Mouse (Mus musculus) large intestine, adult 2 months (tissue): ENCODE data around the gene Bpifb2. TPM values are rescaled to one million over a fixed set of nuclear protein-coding genes. Genes with fewer than 3 reads are reported as not detected.
"Not testable (repeated sequence)": the region's sequence is repeated elsewhere in the genome, so short reads cannot be mapped to it uniquely, and the experiment has no call there.

Experiments used
- DNase-seq: peaks from one replicate; pipeline ENCODE4 v3.0.0-alpha.2; 2012; ENCODE audit warnings: low read depth, low spot score
- WGBS: fragments of 180-500 bp; shearing (Covaris S2); methylation state at CpG from one replicate; pipeline ENCODE4 v1.1.7; 2018; 5-methylcytosine and 5-hydroxymethylcytosine counted together
- polyA plus RNA-seq: library from polyadenylated mRNA; depleted of rRNA; stranded (reverse); fragments of >200 nt; gene quantifications from 2 replicates; pipeline ENCODE4 v1.2.3, GENCODE M21; 2012; rRNA removed

Bpifb2 gene
- polyA plus RNA-seq: not detected in 2 replicates

GRCm38 (mm10) chr2:153874745-153875144 is at the start of gene Bpifb2:
TSS of gene Bpifb2 (plus strand) at chr2:153875045.
- 57% methylated on average over 9 of the region's 9 CpGs for WGBS
- DNase-seq: no peak

- 59% methylated on average over 32 of the region's 32 CpGs for WGBS
These were observed 48.9 kb upstream of the Bpifb2 start for GRCm38 (mm10) chr2:153825900-153826299.

GRCm38 (mm10) chr2:153827171-153827830 is 47.5 kb upstream of the Bpifb2 start:
- WGBS: 75% methylated on average over 8 of the region's 8 CpGs
- DNase-seq: no peak

More at GRCm38 (mm10) chr2:153825900-153826299, 48.9 kb upstream of the Bpifb2 start:
- not testable (repeated sequence) for DNase-seq

GRCm38 (mm10) chr2:153828704-153829103 is 46.1 kb upstream of the Bpifb2 start:
- 79% methylated on average over 7 of the region's 7 CpGs for WGBS
- DNase-seq: no peak

- WGBS: 81% methylated on average over 8 of the region's 8 CpGs
- no peak for DNase-seq
These were observed 41.6 kb upstream of the Bpifb2 start for GRCm38 (mm10) chr2:153833291-153833690.

- 78% methylated on average over 8 of the region's 8 CpGs for WGBS
- no peak for DNase-seq
These were observed 32.0 kb upstream of the Bpifb2 start for GRCm38 (mm10) chr2:153842854-153843253.

GRCm38 (mm10) chr2:153848389-153848788 is 26.5 kb upstream of the Bpifb2 start:
- WGBS: 87% methylated on average over 3 of the region's 3 CpGs
- no peak for DNase-seq

GRCm38 (mm10) chr2:153850351-153851029 is 24.4 kb upstream of the Bpifb2 start:
- no peak for DNase-seq
- WGBS: 83% methylated on average over 6 of the region's 6 CpGs

- 41% methylated on average over 4 of the region's 4 CpGs for WGBS
- DNase-seq: peak; percentile 0
These were observed 23.9 kb upstream of the Bpifb2 start for GRCm38 (mm10) chr2:153851030-153851360.

GRCm38 (mm10) chr2:153853544-153853943 is 21.3 kb upstream of the Bpifb2 start:
- DNase-seq: no peak
- WGBS: 21% methylated on average over 5 of the region's 5 CpGs

- 78% methylated on average over 2 of the region's 2 CpGs for WGBS
- no peak for DNase-seq
These were observed 15.3 kb upstream of the Bpifb2 start for GRCm38 (mm10) chr2:153859581-153859980.

GRCm38 (mm10) chr2:153860315-153860714 is 14.5 kb upstream of the Bpifb2 start:
- 86% methylated on average over 11 of the region's 11 CpGs for WGBS
- DNase-seq: no peak

GRCm38 (mm10) chr2:153860715-153861114 is 14.1 kb upstream of the Bpifb2 start:
- no peak for DNase-seq
- 53% methylated on average over 3 of the region's 3 CpGs for WGBS

- WGBS: 83% methylated on average over 3 of the region's 3 CpGs
- DNase-seq: no peak
These were observed 12.9 kb upstream of the Bpifb2 start for GRCm38 (mm10) chr2:153861960-153862359.

- DNase-seq: no peak
- 88% methylated on average over 4 of the region's 4 CpGs for WGBS
These were observed 3.9 kb upstream of the Bpifb2 start, which contains the start of gene Sun5 for GRCm38 (mm10) chr2:153870984-153871383. TSS of gene Sun5 (minus strand) at chr2:153871084.

GRCm38 (mm10) chr2:153899111-153899510 is 24.3 kb downstream of the Bpifb2 start:
- no peak for DNase-seq
- WGBS: 75% methylated on average over 5 of the region's 5 CpGs

GRCm38 (mm10) chr2:153900088-153900487 is 25.2 kb downstream of the Bpifb2 start, which contains the start of gene Bpifb6:
TSS of gene Bpifb6 (plus strand) at chr2:153900388.
- 70% methylated on average over 4 of the region's 4 CpGs for WGBS
- DNase-seq: no peak

GRCm38 (mm10) chr2:153902726-153903125 is 27.9 kb downstream of the Bpifb2 start:
- no peak for DNase-seq
- 70% methylated on average over 6 of the region's 6 CpGs for WGBS

- DNase-seq: no peak
- WGBS: 67% methylated on average over 4 of the region's 4 CpGs
These were observed 31.8 kb downstream of the Bpifb2 start for GRCm38 (mm10) chr2:153906626-153907025.

GRCm38 (mm10) chr2:153914151-153914550 is 39.3 kb downstream of the Bpifb2 start:
- no peak for DNase-seq
- WGBS: 56% methylated on average over 5 of the region's 5 CpGs

- WGBS: 70% methylated on average over 8 of the region's 8 CpGs
- DNase-seq: no peak
These were observed 43.1 kb downstream of the Bpifb2 start, which contains the start of gene Bpifb3 for GRCm38 (mm10) chr2:153917930-153918329. TSS of gene Bpifb3 (plus strand) at chr2:153918230.
